Mouse (Mus musculus): ENCODE data around the gene Atp2b4. TPM values are rescaled to one million over a fixed set of nuclear protein-coding genes. Genes with fewer than 3 reads are reported as not detected.

Atp2b4 gene
- total RNA-seq, 2 experiments from 2014 or later: 370 to 490 TPM

DNA sequence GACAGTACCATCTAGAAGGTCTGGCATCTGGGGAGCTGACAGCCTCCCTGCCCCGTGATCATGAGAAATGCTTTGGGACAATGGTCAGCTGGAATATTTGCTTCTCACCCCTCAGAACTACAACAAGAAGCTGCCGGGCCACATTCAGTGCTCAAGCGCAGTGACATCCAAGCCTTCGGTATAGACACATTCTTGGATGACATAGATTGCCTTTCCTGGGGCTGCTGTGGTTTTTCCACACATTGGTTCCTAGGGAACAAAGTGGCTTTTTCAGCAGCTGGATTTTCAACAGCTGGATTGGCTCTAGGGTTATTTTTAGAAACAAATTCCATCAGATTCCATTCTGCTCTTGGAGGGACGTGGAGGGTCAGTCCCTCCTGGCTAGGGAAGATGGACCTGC is 39.6 kb downstream of the Atp2b4 start:
- ATAC-seq (replicated peaks; ENCODE audit: low FRiP score, poor library complexity, severe bottlenecking): no peak

GRCm38 (mm10) chr1:133754317-133754868 is 46.4 kb downstream of the Atp2b4 start:
- ATAC-seq (replicated peaks; ENCODE audit: low FRiP score, poor library complexity, severe bottlenecking): peak; percentile 86

- ATAC-seq (replicated peaks; ENCODE audit: low FRiP score, poor library complexity, severe bottlenecking): no peak
These were observed 47.5 kb downstream of the Atp2b4 start for GRCm38 (mm10) chr1:133753325-133753724.

DNA sequence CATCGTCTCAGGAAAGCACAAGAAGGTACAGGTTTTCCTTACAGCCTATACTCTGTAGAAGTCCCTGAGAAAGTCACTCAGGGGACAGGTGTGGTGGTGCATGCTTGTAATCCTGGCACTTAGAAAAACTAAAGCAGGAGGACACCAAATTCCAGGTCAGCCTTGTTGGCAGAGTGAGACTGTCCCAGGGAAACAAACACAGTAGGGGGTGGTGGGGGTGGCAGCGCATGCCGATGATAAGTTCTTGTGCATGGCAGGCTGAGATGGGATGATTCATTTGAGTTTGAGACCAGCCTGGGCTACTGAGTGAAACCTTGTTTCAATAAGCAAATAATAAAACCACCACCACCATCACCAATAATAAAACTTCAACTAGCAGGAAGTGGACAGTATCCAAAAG is 49.2 kb downstream of the Atp2b4 start:
- ATAC-seq (replicated peaks; ENCODE audit: low FRiP score, poor library complexity, severe bottlenecking): no peak

DNA sequence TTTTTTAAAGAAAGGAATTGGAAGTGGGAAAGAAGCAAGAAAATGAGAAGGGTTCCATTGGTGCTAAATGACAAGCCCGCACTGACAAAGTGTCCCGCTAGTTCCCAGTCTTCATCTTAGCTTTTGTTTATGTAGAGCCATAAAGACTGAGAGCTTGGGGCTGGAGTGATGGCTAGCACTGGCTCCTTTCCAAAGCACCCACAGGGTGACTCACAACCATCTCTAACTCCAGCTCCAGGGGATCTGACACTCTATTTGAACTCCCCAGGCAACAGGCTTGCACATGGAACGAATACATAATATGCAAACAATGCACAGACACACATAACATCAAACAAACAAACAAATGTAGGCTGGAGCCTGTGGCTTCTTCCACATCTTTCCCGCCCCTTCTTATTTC is 50.9 kb downstream of the Atp2b4 start:
- no peak for ATAC-seq (replicated peaks; ENCODE audit: low FRiP score, poor library complexity, severe bottlenecking)

DNA sequence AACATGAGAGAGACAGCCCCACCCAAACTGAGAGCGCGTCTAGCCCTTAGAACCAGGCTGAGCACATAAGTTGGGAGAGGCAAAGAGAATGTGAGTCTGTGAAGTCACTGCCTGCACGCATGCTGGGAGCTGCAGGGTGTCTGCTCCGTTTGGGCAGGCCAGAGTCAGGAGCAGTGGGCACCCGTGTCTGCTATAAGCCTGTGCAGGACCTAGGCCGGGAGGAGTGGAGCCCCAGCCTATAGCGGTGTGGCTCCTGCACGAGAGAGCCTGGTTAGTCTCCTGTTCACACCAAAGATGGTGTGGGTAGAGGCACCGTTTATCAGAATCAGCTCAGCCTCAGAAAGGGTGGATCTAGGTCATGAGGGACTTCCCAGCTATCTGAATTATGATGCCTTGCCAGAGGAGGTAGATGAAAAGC is 55.8 kb downstream of the Atp2b4 start:
- ATAC-seq (replicated peaks; ENCODE audit: low FRiP score, poor library complexity, severe bottlenecking): peak; percentile 75

GRCm38 (mm10) chr1:133744609-133745008 is 56.2 kb downstream of the Atp2b4 start:
- no peak for ATAC-seq (replicated peaks; ENCODE audit: low FRiP score, poor library complexity, severe bottlenecking)

DNA sequence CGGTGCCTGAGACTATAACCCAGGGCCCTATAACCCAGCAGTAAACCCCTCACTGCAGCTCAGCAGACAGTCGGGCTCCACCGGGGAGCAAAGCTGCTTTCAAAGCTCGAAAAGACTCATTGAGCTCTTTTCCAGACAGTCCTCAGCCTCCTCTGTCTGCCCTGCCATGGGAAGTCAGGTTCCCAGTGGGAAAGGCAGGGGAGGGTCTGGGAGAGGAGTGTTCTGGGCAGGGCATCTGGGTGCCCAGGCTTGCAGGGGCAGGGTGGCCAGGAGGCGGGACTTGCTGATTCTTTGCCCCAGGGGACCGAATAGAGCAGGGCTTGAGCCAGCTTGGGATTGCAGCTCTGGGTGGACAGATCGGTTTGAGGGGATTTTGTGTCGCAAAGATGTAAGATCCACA is 58.3 kb downstream of the Atp2b4 start:
- ATAC-seq (replicated peaks; ENCODE audit: low FRiP score, poor library complexity, severe bottlenecking): no peak

- ATAC-seq (replicated peaks; ENCODE audit: low FRiP score, poor library complexity, severe bottlenecking): no peak
These were observed 58.9 kb downstream of the Atp2b4 start for GRCm38 (mm10) chr1:133741881-133742434.

GRCm38 (mm10) chr1:133741171-133741570 is 59.7 kb downstream of the Atp2b4 start:
- ATAC-seq (replicated peaks; ENCODE audit: low FRiP score, poor library complexity, severe bottlenecking): no peak

DNA sequence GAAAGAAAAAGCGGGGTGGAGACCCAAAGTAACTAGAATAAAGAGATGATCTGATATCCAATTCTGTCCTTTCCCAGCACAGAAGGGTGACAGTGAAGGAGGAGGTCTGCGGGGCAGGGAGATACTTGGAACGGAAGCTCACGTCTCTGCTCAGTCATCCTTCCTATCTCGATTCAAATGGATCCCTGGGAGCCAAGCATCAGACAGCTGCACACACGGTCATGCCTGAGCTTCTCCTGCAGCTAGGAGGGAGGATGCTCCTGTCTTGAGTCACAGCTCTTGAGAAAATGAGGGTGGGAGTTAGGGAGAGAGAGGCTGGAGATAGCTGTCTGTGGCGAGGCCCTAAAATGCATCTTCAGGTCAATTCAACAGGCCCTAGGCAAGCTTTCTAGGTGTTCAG is 64.2 kb downstream of the Atp2b4 start:
- no peak for ATAC-seq (replicated peaks; ENCODE audit: low FRiP score, poor library complexity, severe bottlenecking)

DNA sequence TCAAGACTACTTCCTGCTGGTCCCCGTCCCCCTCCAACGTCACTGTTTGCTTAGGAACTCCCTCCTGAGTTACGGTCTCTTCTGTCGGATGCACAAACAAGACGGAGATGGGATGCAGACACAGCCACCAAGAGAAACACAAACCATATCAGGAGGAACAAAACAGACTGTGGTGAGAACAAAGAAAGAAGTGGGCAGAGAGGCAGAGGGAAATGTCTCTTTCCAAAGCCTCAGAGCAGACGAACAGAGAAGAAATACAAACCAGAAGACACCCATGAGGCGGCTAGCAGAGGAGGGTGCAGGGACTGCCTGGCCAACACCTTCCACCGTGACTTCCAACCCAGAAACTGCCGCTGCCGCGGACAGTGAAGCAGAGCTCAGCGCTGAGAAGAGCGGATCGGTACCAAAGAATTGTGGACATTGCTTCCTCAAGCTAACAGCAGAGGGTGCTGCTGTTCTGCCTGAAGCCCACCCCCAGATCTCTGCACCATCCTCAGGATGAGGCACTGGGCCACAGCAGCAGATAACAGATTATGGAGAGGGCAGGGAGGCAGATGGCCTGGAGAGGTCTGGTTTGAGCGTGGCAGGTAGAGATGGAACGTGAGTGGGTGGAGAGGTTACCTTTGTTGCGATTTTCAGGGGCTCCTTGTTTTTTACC is 64.7 kb downstream of the Atp2b4 start:
- ATAC-seq (replicated peaks; ENCODE audit: low FRiP score, poor library complexity, severe bottlenecking): 0 out of 2 replicates have a peak, but pooled peaks have one; percentile 21

- no peak for ATAC-seq (replicated peaks; ENCODE audit: low FRiP score, poor library complexity, severe bottlenecking)
These were observed 68.0 kb downstream of the Atp2b4 start for GRCm38 (mm10) chr1:133732814-133733213.

DNA sequence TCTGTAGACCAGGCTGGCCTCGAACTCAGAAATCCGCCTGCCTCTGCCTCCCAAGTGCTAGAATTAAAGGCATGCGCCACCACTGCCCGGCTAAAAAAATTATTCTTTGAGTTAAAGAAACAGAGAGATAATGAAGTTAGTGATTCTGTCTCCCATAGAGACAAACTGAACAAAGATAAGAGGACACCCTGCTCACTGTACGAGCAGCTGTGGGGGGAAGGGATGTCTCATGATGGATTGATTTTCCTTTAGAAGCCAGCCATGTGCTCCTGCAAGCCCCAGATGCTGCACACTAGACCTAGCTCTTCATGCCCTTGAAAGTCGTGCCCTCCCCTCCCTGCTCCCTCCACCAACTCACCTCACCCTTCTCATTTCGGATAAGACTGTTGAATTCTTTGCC is 72.5 kb downstream of the Atp2b4 start:
- 0 out of 2 replicates have a peak, but pooled peaks have one; percentile 22 for ATAC-seq (replicated peaks; ENCODE audit: low FRiP score, poor library complexity, severe bottlenecking)

DNA sequence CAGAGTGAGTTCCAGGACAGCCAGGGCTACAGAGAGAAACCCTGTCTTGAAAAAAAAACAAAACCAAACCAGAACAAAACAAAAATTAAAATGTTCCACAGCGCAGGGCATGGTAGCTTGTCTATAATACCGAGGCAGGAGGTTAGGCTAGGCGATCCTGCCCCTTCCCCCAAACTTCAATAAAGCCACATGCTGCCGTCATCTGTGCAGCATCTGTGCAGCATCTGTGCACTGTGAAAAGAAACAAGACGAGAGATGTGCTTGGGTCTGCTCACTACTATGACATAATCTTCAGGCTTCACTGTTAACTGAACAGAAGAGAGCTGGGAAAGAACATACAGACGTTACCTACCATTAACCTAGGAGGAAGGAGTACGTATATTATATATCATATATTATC is 80.5 kb downstream of the Atp2b4 start:
- no peak for ATAC-seq (replicated peaks; ENCODE audit: low FRiP score, poor library complexity, severe bottlenecking)

- ATAC-seq (replicated peaks; ENCODE audit: low FRiP score, poor library complexity, severe bottlenecking): no peak
These were observed 82.1 kb downstream of the Atp2b4 start for GRCm38 (mm10) chr1:133718786-133719185.

GRCm38 (mm10) chr1:133718296-133718695 is 82.5 kb downstream of the Atp2b4 start:
- ATAC-seq (replicated peaks; ENCODE audit: low FRiP score, poor library complexity, severe bottlenecking): no peak

GRCm38 (mm10) chr1:133716464-133716863 is 84.4 kb downstream of the Atp2b4 start:
- no peak; the same call in 1 of the 2 replicates for ATAC-seq (replicated peaks; ENCODE audit: low FRiP score, poor library complexity, severe bottlenecking)

GRCm38 (mm10) chr1:133715191-133715590 is 85.7 kb downstream of the Atp2b4 start:
- ATAC-seq (replicated peaks; ENCODE audit: low FRiP score, poor library complexity, severe bottlenecking): no peak

GRCm38 (mm10) chr1:133713009-133713370 is 87.9 kb downstream of the Atp2b4 start:
- ATAC-seq (replicated peaks; ENCODE audit: low FRiP score, poor library complexity, severe bottlenecking): no peak

DNA sequence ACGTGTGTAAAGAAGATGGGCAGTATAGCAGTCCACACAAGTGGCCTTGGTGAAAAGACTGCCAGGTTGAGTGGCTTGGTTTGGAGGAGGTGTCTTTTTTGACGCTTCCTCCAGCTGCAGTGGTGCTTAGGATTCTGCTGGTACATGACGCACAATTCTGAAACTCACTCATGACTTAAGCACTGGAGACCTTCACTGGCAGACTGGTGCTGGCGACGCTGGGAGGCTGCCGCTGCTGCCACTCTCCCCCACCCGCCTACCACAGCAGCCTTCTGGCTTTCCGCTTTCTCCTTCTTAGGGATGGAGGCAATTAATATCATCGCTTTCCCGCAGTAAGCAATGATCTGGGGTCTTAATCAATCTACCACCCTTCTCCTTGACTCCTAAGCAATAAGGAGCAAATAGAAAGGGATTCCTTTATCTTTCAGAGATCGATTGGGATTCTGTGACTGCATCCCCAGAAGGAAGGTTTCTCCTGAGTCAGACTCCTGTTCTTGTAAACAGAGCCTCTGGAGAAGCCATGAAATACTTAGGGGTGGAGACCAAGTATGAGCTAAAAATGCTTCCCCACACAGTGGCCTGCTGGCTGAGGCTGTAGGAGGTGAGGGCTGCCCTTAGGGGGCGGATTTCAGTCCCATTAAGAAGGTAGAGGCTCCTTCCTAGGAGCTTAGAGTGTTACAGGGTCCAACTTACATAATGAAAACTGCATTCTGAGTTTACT is 88.4 kb downstream of the Atp2b4 start:
- ATAC-seq (replicated peaks; ENCODE audit: low FRiP score, poor library complexity, severe bottlenecking): no peak
